Mouse (Mus musculus) MEL (cell line): ENCODE results near the gene Usp50. TPM values are rescaled to one million over a fixed set of nuclear protein-coding genes. Genes with fewer than 3 reads are reported as not detected.

Experiments used
- DNase-seq: peaks from one replicate; pipeline ENCODE4 v3.0.0; 2011; ENCODE audit warnings: low read depth, low spot score
- H3K27ac ChIP-seq: 2 replicates; pipeline ENCODE4 v1.5.1; 2012; ENCODE audit warnings: low read depth, mild to moderate bottlenecking, control low read depth, low read length, moderate library complexity; ENCODE audit not compliant: control insufficient read depth
- H3K27me3 ChIP-seq, 2 experiments: fragments of 150-350 bp in 1 of 2; sonication (generic) in 1 of 2; 2 replicates each; pipeline ENCODE4 v1.6.1; 2012; ENCODE audit warnings: low read length in 2 of 2, mild to moderate bottlenecking in 2 of 2, improper control_type of control experiment in 1 of 2, moderate library complexity in 1 of 2; ENCODE audit not compliant: insufficient read depth in 2 of 2, control insufficient read depth in 1 of 2
- H3K36me3 ChIP-seq, 2 experiments: 2 replicates each; pipeline ENCODE4 v1.6.1; 2012 to 2014; ENCODE audit warnings: low read length in 2 of 2, improper control_type of control experiment in 1 of 2, inconsistent platforms in 1 of 2, mild to moderate bottlenecking in 1 of 2; ENCODE audit not compliant: insufficient read depth in 2 of 2, control insufficient read depth in 1 of 2
- H3K4me1 ChIP-seq, 2 experiments: fragments of 150-350 bp in 1 of 2; sonication (generic) in 1 of 2; 2 replicates each; pipeline ENCODE4 v1.6.1; 2012; ENCODE audit warnings: low read length in 2 of 2, improper control_type of control experiment in 1 of 2, mild to moderate bottlenecking in 1 of 2; ENCODE audit not compliant: insufficient read depth in 2 of 2, control insufficient read depth in 1 of 2
- H3K4me3 ChIP-seq, 2 experiments: fragments of 150-350 bp in 1 of 2; sonication (generic) in 1 of 2; 2 replicates each; pipeline ENCODE4 v1.5.1; 2012; ENCODE audit warnings: low read depth in 2 of 2, low read length in 2 of 2, mild to moderate bottlenecking in 2 of 2, moderate library complexity in 2 of 2, control low read depth in 1 of 2, improper control_type of control experiment in 1 of 2; ENCODE audit not compliant: control insufficient read depth in 1 of 2, insufficient read depth in 1 of 2
- H3K79me2 ChIP-seq: 2 replicates; pipeline ENCODE4 v1.6.1; 2012; ENCODE audit warnings: mild to moderate bottlenecking, low read length, moderate library complexity; ENCODE audit not compliant: control insufficient read depth, poor library complexity, insufficient read depth
- H3K9ac ChIP-seq: 2 replicates; pipeline ENCODE4 v1.6.1; 2012; ENCODE audit warnings: low read depth, mild to moderate bottlenecking, control low read depth, low read length, moderate library complexity; ENCODE audit not compliant: control insufficient read depth, poor library complexity, severe bottlenecking
- H3K9me3 ChIP-seq: fragments of 150-350 bp; sonication (generic); replicated peaks from 2 replicates; pipeline ENCODE4 v1.6.1; 2012; ENCODE audit warnings: mild to moderate bottlenecking, low read length, improper control_type of control experiment, moderate library complexity; ENCODE audit not compliant: insufficient read depth
- CHD1 ChIP-seq: IDR thresholded peaks from 2 replicates; pipeline ENCODE4 v1.6.1; 2012; ENCODE audit warnings: low read depth, mild to moderate bottlenecking, inconsistent platforms, low read length, improper control_type of control experiment
- CHD2 ChIP-seq: IDR thresholded peaks from 2 replicates; pipeline ENCODE4 v1.6.1; 2011; ENCODE audit warnings: low read length, improper control_type of control experiment
- CTCF ChIP-seq, 3 experiments: IDR thresholded peaks in 2 of 3; conservative IDR thresholded peaks in 1 of 3; 2 replicates each; pipeline ENCODE4 v1.5.1; 2011 to 2012; ENCODE audit warnings: low read length in 3 of 3, low read depth in 2 of 3, mild to moderate bottlenecking in 2 of 3, improper control_type of control experiment in 1 of 3, inconsistent platforms in 1 of 3, mixed read lengths in 1 of 3, moderate library complexity in 1 of 3; ENCODE audit not compliant: control insufficient read depth in 1 of 3, insufficient read depth in 1 of 3, poor library complexity in 1 of 3, severe bottlenecking in 1 of 3
- E2F4 ChIP-seq: IDR thresholded peaks from 2 replicates; pipeline ENCODE4 v1.6.1; 2011; ENCODE audit warnings: low read depth, low read length, improper control_type of control experiment, borderline replicate concordance
- EP300 ChIP-seq, 2 experiments: IDR thresholded peaks; 2 replicates each; pipeline ENCODE4 v1.6.1; 2011; ENCODE audit warnings: improper control_type of control experiment in 2 of 2, low read length in 2 of 2, low read depth in 1 of 2, mild to moderate bottlenecking in 1 of 2
- ETS1 ChIP-seq: IDR thresholded peaks from 2 replicates; pipeline ENCODE4 v1.6.1; 2012; ENCODE audit warnings: low read depth, mild to moderate bottlenecking, inconsistent platforms, low read length, improper control_type of control experiment, moderate library complexity
- GATA1 ChIP-seq: IDR thresholded peaks from 2 replicates; pipeline ENCODE4 v1.6.1; 2011; ENCODE audit warnings: low read depth, low read length, improper control_type of control experiment
- HCFC1 ChIP-seq: IDR thresholded peaks from 2 replicates; pipeline ENCODE4 v1.6.1; 2012; ENCODE audit warnings: low read depth, mild to moderate bottlenecking, inconsistent platforms, low read length, improper control_type of control experiment, moderate library complexity
- JUND ChIP-seq: IDR thresholded peaks from 2 replicates; pipeline ENCODE4 v1.6.1; 2011; ENCODE audit warnings: low read depth, mild to moderate bottlenecking, improper control_type of control experiment, low read length
- KAT2A ChIP-seq: conservative IDR thresholded peaks from 2 replicates; pipeline ENCODE4 v1.6.1; 2012; ENCODE audit warnings: low read depth, low read length, improper control_type of control experiment, inconsistent platforms
- MAFK ChIP-seq: IDR thresholded peaks from 2 replicates; pipeline ENCODE4 v1.6.1; 2011; ENCODE audit warnings: low read depth, mild to moderate bottlenecking, low read length, improper control_type of control experiment, borderline replicate concordance
- MAX ChIP-seq: IDR thresholded peaks from 2 replicates; pipeline ENCODE4 v1.6.1; 2011; ENCODE audit warnings: low read length, improper control_type of control experiment
- MXI1 ChIP-seq: IDR thresholded peaks from 2 replicates; pipeline ENCODE4 v1.6.1; 2011; ENCODE audit warnings: mild to moderate bottlenecking, low read depth, low read length, improper control_type of control experiment
- MYC ChIP-seq: IDR thresholded peaks from 2 replicates; pipeline ENCODE4 v1.6.1; 2011; ENCODE audit warnings: low read depth, mild to moderate bottlenecking, low read length, improper control_type of control experiment, moderate library complexity
- POLR2AphosphoS2 ChIP-seq: IDR thresholded peaks from 2 replicates; pipeline ENCODE4 v1.6.1; 2011; ENCODE audit warnings: low read length, improper control_type of control experiment
- RAD21 ChIP-seq: IDR thresholded peaks from 2 replicates; pipeline ENCODE4 v1.6.1; 2011; ENCODE audit warnings: mild to moderate bottlenecking, low read depth, low read length, improper control_type of control experiment
- SIN3A ChIP-seq: IDR thresholded peaks from 2 replicates; pipeline ENCODE4 v1.6.1; 2012; ENCODE audit warnings: low read length, improper control_type of control experiment, inconsistent platforms
- SMC3 ChIP-seq: IDR thresholded peaks from 2 replicates; pipeline ENCODE4 v1.6.1; 2011; ENCODE audit warnings: low read depth, low read length, improper control_type of control experiment
- TBP ChIP-seq: IDR thresholded peaks from 2 replicates; pipeline ENCODE4 v1.8.0; 2011; ENCODE audit warnings: low read depth, low read length, improper control_type of control experiment
- UBTF ChIP-seq: IDR thresholded peaks from 2 replicates; pipeline ENCODE4 v1.6.1; 2012; ENCODE audit warnings: low read depth, mild to moderate bottlenecking, inconsistent platforms, low read length, improper control_type of control experiment, moderate library complexity, borderline replicate concordance; ENCODE audit not compliant: insufficient read depth
- ZC3H11A ChIP-seq: IDR thresholded peaks from 2 replicates; pipeline ENCODE4 v1.6.1; 2012; ENCODE audit warnings: low read depth, mild to moderate bottlenecking, inconsistent platforms, low read length, improper control_type of control experiment
- ZMIZ1 ChIP-seq: IDR thresholded peaks from 2 replicates; pipeline ENCODE4 v1.6.1; 2012; ENCODE audit warnings: low read depth, mild to moderate bottlenecking, inconsistent platforms, low read length, improper control_type of control experiment, moderate library complexity
- ZNF384 ChIP-seq: IDR thresholded peaks from 2 replicates; pipeline ENCODE4 v1.6.1; 2012; ENCODE audit warnings: low read depth, mild to moderate bottlenecking, inconsistent platforms, low read length, improper control_type of control experiment
- polyA plus RNA-seq, 2 experiments: library from polyadenylated mRNA; stranded (reverse) in 1 of 2; unstranded in 1 of 2; fragments of >175 nt in 1 of 2; fragments of >200 nt in 1 of 2; gene quantifications; 2 replicates each; pipeline versions ENCODE4 v1.2.1 to v1.2.4; 2012; ENCODE audit warnings: low replicate concordance in 2 of 2, low read depth in 1 of 2; ENCODE audit not compliant: insufficient read length in 2 of 2, insufficient read depth in 1 of 2, missing spikeins in 1 of 2
- total RNA-seq: library from RNA; depleted of rRNA; stranded (reverse); fragments of 300-350 nt; gene quantifications from 2 replicates; pipeline ENCODE4 v1.2.3, GENCODE M21; 2012

Gene Usp50
- total and polyA plus RNA-seq, 3 experiments, result 0.28 to 1.0 TPM; not detected in 1

GRCm38 (mm10) chr2:126787721-126788342 lies 4.6 kb upstream of the Usp50 start:
- Histone ChIP-seq H3K9ac (no peak overlapping the region), H3K4me1 (no peaks in the 10 kb centered on the region), H3K79me2 (no peaks in the 10 kb centered on the region), H3K4me3 (no peak overlapping the region), H3K27me3 (no peaks in the 10 kb centered on the region), H3K27ac (no peak overlapping the region), H3K9me3 (no peaks in the 10 kb centered on the region), H3K36me3 (peaks cover 0 to 8% of the 10 kb centered on the region in 2 experiments; a peak in 2 of 4 replicates)
- DNase-seq, result no peak
- TF ChIP-seq MAFK (no peak), CTCF (IDR thresholded peaks at IDR 0.05 in 2 of 3, conservative IDR thresholded peaks at IDR 0.05 in 1 of 3; ENCODE audit: control insufficient read depth in 1 of 3, insufficient read depth in 1 of 3, low read depth in 2 of 3, low read length in 3 of 3, poor library complexity in 1 of 3, severe bottlenecking in 1 of 3) (no peak), EP300 (IDR thresholded peaks at IDR 0.05; ENCODE audit: low read depth in 1 of 2, low read length in 2 of 2) (no peak), GATA1 (no peak)

GRCm38 (mm10) chr2:126782433-126782832 lies 837 bp downstream of the Usp50 start:
- H3K36me3 ChIP-seq, result no peaks in the 10 kb centered on the region
- no peak overlapping the region for H3K9ac ChIP-seq
- no peaks in the 10 kb centered on the region for H3K79me2 ChIP-seq
- H3K27me3 ChIP-seq, result peaks cover 0 to 2% of the 10 kb centered on the region in 2 experiments; a peak in 1 of 4 replicates
- peak; percentile 92 for DNase-seq
- H3K4me1 ChIP-seq, result no peaks in the 10 kb centered on the region
- TF ChIP-seq HCFC1 (no peak), CHD1 (no peak), UBTF (no peak), MXI1 (peak; percentile 94), POLR2AphosphoS2 (no peak), ETS1 (peak; percentile 52), MAX (peak; percentile 87), CHD2 (no peak), E2F4 (no peak), MYC (peak; percentile 99), ZC3H11A (peak; percentile 58), ZNF384 (no peak), KAT2A (no peak), TBP (no peak), JUND (no peak), SMC3 (peak; percentile 77), CTCF (IDR thresholded peaks at IDR 0.05 in 2 of 3, conservative IDR thresholded peaks at IDR 0.05 in 1 of 3; ENCODE audit: control insufficient read depth in 1 of 3, insufficient read depth in 1 of 3, low read depth in 2 of 3, low read length in 3 of 3, poor library complexity in 1 of 3, severe bottlenecking in 1 of 3) (peak; percentile 44 to 74 (median 60)), SIN3A (peak; percentile 82), RAD21 (peak; percentile 74), GATA1 (no peak), ZMIZ1 (no peak)
- TF ChIP-seq, all 39 proteins: peak for 9
- no peak overlapping the region for H3K4me3 ChIP-seq
- H3K27ac ChIP-seq, result no peak overlapping the region
- no peaks in the 10 kb centered on the region for H3K9me3 ChIP-seq
